Mouse (Mus musculus): ENCODE data around the gene Nptxr. TPM values are rescaled to one million over a fixed set of nuclear protein-coding genes. Genes with fewer than 3 reads are reported as not detected.

Nptxr gene
- polyA plus RNA-seq (2014; fragmentation: Illumina TruSeq; extraction: RNeasy Lipid Tissue Mini Kit (QIAGEN cat#74804)) = 0.86 TPM

DNA sequence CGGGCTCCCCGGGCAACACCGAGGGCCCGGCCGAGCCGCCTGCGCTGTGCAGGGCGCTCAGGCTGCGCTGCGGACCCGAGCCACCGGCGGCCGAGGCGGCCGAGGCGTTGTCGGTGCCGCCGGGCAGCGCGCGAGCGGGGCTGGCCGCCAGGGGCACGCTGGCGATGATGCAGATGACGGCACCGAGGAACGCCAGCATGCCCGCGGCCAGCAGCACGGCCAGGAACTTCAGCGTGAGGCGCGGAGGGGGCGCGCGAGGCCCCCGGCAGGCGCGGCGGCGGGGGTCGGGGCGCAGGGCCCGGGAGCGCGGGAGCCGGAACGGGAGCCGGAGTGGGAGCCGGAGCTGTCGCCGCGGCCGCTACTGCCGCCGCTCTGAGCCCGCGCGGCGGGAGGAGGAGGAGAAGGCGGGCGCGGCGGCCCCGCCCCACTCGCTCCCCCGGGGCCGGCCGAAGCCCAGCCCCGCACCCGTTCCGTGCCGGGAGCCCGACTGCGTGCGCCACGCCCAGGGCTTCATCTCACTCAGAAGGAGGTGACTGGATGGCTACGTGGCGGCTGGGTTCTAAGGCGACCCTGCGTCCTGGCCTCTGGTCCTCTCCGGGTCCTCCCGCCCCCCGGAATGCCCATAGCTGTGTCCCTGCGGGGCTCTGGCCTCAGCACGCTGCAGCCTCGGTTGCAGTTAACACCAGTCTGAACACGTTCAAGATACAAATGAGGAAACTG is at the start of gene Nptxr:
TSS of gene Nptxr (minus strand) at position 415 of the 720 bp plus-strand sequence.

DNA sequence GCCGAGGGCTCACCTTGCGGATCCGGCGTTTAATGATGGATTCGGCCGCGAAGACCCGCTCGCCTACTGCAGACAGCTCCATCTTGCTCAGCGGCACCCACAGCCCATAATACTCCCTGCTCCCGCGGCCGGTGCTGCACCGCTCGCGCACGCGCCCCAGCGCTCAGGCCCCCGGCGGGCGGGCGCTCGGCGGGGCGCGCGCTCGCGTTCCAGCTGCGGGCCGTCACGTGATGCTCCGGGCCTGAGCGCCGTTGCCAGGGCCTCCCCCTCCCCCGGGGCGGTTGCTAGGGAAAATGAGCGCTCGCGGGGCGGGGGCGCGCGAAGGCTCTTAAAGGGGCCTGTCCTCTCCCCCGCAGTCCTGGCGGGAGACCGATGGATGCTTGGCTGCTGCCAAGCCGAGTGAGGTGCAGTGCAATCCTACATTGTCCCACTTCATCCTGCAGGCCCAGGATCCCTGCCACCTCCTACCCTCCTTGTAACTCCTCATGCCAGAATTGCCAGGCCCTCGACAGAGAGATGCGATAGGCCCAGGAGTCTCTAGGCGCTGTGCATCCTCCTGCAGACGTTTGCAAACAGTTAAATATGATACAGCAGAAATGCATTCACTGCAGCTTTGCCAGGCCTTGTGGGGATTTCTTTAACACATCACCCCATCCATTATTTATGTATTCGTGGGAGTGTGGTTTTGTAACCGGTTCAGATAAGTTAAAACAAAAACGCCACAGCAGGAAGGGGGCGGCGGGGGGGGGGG is 29.7 kb upstream of the Nptxr start, which contains the start of the genes Npcd and Cbx6:
TSS of gene Npcd (minus strand) at position 108 of the 751 bp plus-strand sequence.
TSS of gene Cbx6 (minus strand) at position 559 of the 751 bp plus-strand sequence.

DNA sequence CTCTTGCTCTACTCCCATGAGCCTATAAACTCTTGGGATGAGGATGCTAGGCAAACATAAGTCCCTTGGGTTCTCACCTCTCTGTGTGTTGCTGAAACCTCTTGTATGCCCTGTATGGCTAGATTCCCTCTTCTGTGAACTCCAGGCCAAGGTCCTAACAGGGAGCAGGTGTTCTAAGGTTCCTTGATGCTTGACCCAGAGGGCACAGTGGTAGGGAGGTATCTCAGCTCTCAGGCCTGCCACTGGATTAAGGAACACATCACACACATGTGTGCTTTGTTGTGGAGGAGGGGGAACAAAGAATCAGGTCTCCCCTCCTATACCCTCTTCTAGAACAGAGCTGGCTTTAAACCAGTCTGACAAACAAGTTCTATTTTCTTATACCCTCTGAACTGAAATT is 26.8 kb downstream of the Nptxr start, which contains the start of gene Dnal4:
TSS of gene Dnal4 (minus strand) at position 101 of the 400 bp plus-strand sequence.

DNA sequence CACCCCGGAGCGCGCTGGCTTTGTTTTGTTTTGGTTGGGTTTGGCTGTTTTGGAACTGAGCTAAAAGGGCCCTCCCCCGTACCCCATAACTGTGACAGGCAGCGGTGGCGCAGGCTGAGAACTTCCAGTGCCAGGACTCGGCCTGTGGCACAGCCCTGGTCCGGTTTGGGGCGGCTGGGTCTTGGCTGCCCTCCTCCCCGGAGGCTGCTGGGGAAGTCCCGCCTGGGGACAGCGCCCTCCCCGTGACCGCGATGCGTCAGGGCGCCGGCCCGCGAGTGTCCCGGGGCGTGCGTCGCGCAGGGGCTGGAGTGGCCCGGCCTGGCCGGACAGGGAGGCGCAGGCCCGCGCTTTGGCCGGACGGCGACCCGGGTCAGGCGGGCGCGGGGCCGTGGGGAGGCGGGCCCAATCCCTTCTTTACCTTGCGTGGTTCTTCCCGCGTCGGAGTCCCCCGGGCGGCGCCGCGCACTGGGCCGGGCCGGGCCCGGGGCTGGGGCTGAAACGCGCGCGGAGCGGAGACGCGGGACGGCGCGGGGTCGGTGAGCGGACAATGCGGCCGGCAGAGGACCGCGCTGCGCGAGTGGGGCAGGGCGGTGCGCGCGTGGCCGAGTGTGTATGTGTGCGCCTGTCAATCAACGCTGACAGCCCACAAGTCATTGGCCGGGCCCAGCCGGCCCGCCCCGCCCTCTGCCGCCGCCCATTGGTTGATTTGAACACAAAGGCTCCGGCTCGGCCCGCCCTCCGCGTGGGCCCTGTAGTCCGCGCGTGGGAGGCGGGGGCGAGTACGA is 62.5 kb downstream of the Nptxr start, which contains the start of gene Sun2:
TSS of gene Sun2 (minus strand) at position 616 of the 785 bp plus-strand sequence.

Other genes starting within 250 kb of the Nptxr start
- gene Dmc1, start 199.7 kb downstream of the Nptxr start, polyA plus RNA-seq (2014; fragmentation: Illumina TruSeq; extraction: RNeasy Lipid Tissue Mini Kit (QIAGEN cat#74804)) = 1.3 TPM
- 1.5 TPM for gene Fam227a, start 145.8 kb downstream of the Nptxr start, polyA plus RNA-seq (2014; fragmentation: Illumina TruSeq; extraction: RNeasy Lipid Tissue Mini Kit (QIAGEN cat#74804))
- gene Cby1, start 145.6 kb downstream of the Nptxr start, polyA plus RNA-seq (2014; fragmentation: Illumina TruSeq; extraction: RNeasy Lipid Tissue Mini Kit (QIAGEN cat#74804)) = 2.4 TPM
- 270 TPM for gene Tomm22, start 133.9 kb downstream of the Nptxr start, polyA plus RNA-seq (2014; fragmentation: Illumina TruSeq; extraction: RNeasy Lipid Tissue Mini Kit (QIAGEN cat#74804))
- 24.8 TPM for gene Josd1, start 116.8 kb downstream of the Nptxr start, polyA plus RNA-seq (2014; fragmentation: Illumina TruSeq; extraction: RNeasy Lipid Tissue Mini Kit (QIAGEN cat#74804))
- 1.2 TPM for gene Gtpbp1, start 113.9 kb downstream of the Nptxr start, polyA plus RNA-seq (2014; fragmentation: Illumina TruSeq; extraction: RNeasy Lipid Tissue Mini Kit (QIAGEN cat#74804))
- gene Sun2, start 62.2 kb downstream of the Nptxr start, polyA plus RNA-seq (2014; fragmentation: Illumina TruSeq; extraction: RNeasy Lipid Tissue Mini Kit (QIAGEN cat#74804)) = 6.8 TPM
- 1.7 TPM for gene Dnal4, start 26.9 kb downstream of the Nptxr start, polyA plus RNA-seq (2014; fragmentation: Illumina TruSeq; extraction: RNeasy Lipid Tissue Mini Kit (QIAGEN cat#74804))
- not detected for gene Npcd, start 29.5 kb upstream of the Nptxr start, polyA plus RNA-seq (2014; fragmentation: Illumina TruSeq; extraction: RNeasy Lipid Tissue Mini Kit (QIAGEN cat#74804))
- 8.3 TPM for gene Cbx6, start 29.9 kb upstream of the Nptxr start, polyA plus RNA-seq (2014; fragmentation: Illumina TruSeq; extraction: RNeasy Lipid Tissue Mini Kit (QIAGEN cat#74804))
- 14.4 TPM for gene Apobec3, start 86.9 kb upstream of the Nptxr start, polyA plus RNA-seq (2014; fragmentation: Illumina TruSeq; extraction: RNeasy Lipid Tissue Mini Kit (QIAGEN cat#74804))
- 0.46 TPM for gene Cbx7, start 166.4 kb upstream of the Nptxr start, polyA plus RNA-seq (2014; fragmentation: Illumina TruSeq; extraction: RNeasy Lipid Tissue Mini Kit (QIAGEN cat#74804))
- gene Pdgfb, start 210.2 kb upstream of the Nptxr start, polyA plus RNA-seq (2014; fragmentation: Illumina TruSeq; extraction: RNeasy Lipid Tissue Mini Kit (QIAGEN cat#74804)) = 0.37 TPM